Mouse (Mus musculus) regulatory T cell (primary cell): Measurements from ENCODE around the gene Clec9a.

ENCODE experiments used
- in situ Hi-C: fragments of 300-600 bp; cut with MboI, MseI; formaldehyde crosslinking; loops from one replicate; pipeline ENCODE4 v1.15.1; 2025; ENCODE audit warnings: high pct_unique_total_duplicates

The Clec9a gene

GRCm38 (mm10) chr6:129423040-129423733 is 14.5 kb downstream of the Clec9a start:
- in situ Hi-C loops: no loop called here

GRCm38 (mm10) chr6:129423734-129424072 is 15.0 kb downstream of the Clec9a start:
- in situ Hi-C loops: no loop called here

- in situ Hi-C loops: no loop called here
These were observed 16.6 kb downstream of the Clec9a start for GRCm38 (mm10) chr6:129425217-129425616.

GRCm38 (mm10) chr6:129425812-129426211 is 17.1 kb downstream of the Clec9a start:
- in situ Hi-C loops: no loop called here

DNA sequence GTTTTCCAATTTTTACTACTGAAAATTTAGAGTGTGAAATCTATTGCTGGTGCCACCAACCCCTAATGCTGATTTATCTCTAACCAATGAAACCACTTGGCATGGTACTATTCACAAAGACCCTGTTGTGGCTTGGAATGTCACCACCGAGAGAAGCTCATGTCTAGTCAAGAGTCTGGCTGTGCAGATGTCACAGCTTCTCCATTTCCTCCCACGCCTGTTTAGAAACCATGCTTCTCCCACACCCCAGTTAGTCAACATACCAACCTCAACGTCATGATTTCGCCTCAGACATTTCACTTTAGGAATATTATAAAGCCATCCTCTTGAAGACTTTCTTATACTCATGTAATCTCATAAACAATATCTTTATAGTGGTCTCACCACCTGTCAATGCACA is 18.6 kb downstream of the Clec9a start:
- in situ Hi-C loops: no loop called here

GRCm38 (mm10) chr6:129434239-129434638 is 25.6 kb downstream of the Clec9a start:
- in situ Hi-C loops: no loop called here

DNA sequence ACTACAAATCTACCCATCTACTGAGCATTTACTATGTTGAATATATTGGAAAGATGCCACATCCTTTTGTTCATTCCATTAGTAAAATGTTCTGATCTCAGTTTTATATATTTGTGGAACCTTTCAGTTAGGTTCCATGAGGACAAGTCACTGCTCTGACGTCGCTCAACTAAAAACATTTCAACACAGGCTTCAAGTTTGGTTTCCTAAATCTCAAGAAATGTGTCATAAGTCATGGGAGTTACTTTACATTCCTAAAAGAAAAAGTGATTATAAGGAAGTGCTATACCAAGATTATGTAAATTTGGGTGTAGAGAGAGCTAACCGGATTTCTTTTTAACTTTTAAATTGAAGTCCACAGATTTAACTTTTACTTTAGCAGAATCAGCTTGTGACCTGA is 27.4 kb downstream of the Clec9a start:
- in situ Hi-C loops: no loop called here

- in situ Hi-C loops: no loop called here
These were observed 29.4 kb downstream of the Clec9a start for GRCm38 (mm10) chr6:129438033-129438432.

DNA sequence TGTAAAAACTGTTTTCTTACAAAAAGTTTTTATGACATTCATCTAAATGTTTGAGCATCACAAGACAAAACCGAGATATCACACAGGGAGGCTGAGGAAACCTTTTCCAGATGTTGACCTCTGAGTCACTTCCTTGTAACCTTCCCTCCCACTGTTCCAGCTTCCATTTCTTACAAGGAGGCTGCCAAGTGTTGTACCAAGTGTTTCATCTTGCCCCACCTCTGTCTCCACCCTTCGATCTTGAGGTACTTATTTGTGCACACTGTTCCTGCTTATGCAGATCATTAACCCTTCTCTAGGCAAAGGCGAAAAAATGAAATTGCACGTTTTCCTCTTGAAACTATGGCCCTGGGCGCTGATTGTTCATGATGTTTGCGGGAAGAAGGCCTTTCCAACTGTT is 41.1 kb downstream of the Clec9a start:
- in situ Hi-C loops: no loop called here

DNA sequence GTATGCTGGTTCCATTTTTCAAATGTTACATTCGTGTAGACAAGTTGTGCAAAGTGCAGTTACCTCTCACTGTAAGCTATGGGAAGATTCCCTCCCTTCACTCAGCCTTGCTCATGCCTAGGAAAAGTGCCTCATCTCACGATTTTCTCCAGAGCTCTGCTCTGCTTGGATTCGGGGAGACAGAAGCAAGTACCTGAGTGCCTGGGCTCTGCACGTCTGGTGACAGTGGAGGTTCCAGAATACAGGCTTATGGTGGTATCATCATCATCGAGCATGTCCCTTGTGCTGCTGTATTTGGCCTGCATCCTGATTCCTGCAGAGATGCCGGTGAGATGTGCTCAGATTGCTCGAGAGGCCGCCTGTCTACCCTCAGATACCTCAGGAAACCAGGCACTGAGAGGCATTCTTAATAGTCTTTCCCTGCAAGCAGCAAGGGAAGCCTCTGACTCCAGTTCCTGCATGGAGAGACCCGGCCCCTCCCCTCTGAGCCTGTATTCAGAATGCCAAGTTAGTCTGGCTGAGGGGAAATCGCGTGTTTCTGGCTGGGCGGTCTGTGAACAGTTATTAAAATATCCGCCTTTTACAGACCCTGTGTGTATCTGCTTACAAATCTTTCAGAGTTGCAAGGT is 42.9 kb downstream of the Clec9a start, which contains the start of gene Clec1a:
Gene Clec1a, minus strand, starts transcription at position 590 of the 629 bp plus-strand sequence.
- in situ Hi-C loops: no loop called here

GRCm38 (mm10) chr6:129471386-129471785 is 62.7 kb downstream of the Clec9a start:
- in situ Hi-C loops: no loop called here

DNA sequence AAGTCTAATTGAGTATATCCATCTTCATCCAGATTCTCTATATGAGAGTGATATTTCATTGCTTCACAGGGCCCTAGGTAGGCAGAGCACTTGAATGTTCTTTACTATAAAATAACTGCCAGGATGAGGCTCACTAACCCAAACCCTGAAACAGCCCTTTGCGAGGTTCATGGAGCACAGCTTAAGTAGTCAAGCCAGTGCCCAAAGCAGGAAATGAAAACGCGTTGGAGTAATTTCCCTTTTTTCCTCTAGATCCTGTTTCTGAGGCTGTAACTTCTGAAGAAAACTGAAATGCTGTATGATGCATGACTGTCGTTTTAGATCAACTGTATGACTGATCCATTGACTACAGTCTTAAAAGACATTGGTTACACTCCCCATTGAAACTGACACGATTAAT is 64.0 kb downstream of the Clec9a start:
- in situ Hi-C loops: no loop called here
